Mouse (Mus musculus) thymus, adult 2 months (tissue): ENCODE data around the gene Apex2.

Experiments used
- CTCF ChIP-seq: fragments of 200-500 bp; IDR thresholded peaks from 2 replicates; pipeline ENCODE4 v1.5.1; 2012; ENCODE audit warnings: mild to moderate bottlenecking, control low read depth, low read length, moderate library complexity, borderline replicate concordance; ENCODE audit not compliant: control insufficient read depth, poor library complexity, insufficient read depth; ENCODE audit errors: extremely low read depth
- POLR2A ChIP-seq: fragments of 200-500 bp; IDR thresholded peaks from 2 replicates; pipeline ENCODE4 v1.6.1; 2012; ENCODE audit warnings: mild to moderate bottlenecking, low read length, control low read depth, moderate library complexity; ENCODE audit not compliant: control insufficient read depth, poor library complexity, insufficient read depth; ENCODE audit errors: extremely low read depth

DNA sequence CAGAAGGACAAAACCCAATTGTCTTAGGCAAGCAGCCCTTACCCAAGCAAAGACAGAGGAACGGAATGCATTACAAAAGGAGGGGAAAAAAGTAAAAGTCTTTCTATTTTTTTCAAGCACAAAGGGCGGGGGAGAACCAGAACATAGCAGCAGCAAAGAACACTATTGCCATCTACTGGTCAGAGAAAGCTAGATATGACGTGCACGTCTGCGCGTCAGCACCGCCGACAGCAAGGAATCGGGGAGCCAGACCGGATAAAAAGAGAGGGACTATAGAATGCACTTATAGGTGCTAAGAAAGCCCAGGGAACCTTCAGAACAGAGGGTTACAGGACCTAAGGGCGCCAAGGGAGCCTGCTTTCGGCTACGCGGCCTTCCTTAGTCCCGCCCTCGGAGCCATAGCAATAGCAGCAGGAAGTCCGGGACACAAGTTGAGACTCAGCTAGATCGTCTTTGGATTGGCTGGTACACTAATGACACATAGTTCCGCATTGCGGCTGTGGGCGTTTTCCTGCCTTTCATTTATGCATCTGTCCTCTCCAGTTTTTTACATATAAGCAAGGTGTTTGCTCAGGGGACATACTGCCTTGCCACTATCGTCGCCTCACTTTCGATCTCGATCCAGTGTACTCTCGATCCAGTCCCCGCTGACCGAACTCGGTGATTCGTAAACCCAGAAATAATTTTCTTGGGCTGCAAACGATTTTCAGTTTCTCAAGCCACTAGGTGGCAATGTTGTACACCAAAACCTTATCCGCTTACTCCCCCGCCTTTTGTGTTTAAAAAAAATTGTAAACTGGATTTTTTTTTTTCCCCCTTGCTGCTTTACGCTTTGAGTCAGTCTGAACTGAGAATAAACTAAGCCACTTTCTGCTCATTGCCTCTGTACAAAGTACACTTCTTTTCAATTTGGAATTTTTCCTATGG is 111.6 kb downstream of the Apex2 start:
- TF ChIP-seq CTCF (peak; percentile 42; the same call in 1 of the 2 replicates), POLR2A (no peak)
